Mouse (Mus musculus) small intestine, adult 2 months (tissue): ENCODE measurements around the gene Megf11.

ENCODE experiments used
- CTCF ChIP-seq: fragments of 200-500 bp; IDR thresholded peaks from 2 replicates; pipeline ENCODE4 v1.5.1; 2012; ENCODE audit warnings: low read depth, mild to moderate bottlenecking, control low read depth, inconsistent platforms, low read length, moderate library complexity, mixed read lengths; ENCODE audit not compliant: insufficient replicate concordance, insufficient read length; ENCODE audit errors: extremely low read depth
- POLR2A ChIP-seq: fragments of 200-500 bp; IDR thresholded peaks from 2 replicates; pipeline ENCODE4 v1.6.1; 2012; ENCODE audit warnings: low read depth, mild to moderate bottlenecking, control low read depth, inconsistent platforms, low read length, moderate library complexity

- peak; percentile 72; the same call in 1 of the 2 replicates for TF ChIP-seq CTCF
- TF ChIP-seq POLR2A, result no peak
These were observed 254.2 kb downstream of the Megf11 start for GRCm38 (mm10) chr9:64639664-64640063.
